Mouse (Mus musculus) olfactory bulb, adult 2 months (tissue): ENCODE measurements at regions not wholly inside any gene's neighbourhood (a gene's known extent, or its start where the extent isn't known, plus 50 kb on each side); places are given as distances from the start of the nearest gene placed in this dataset.

Source experiments
- H3K27ac ChIP-seq: fragments of 200-500 bp; 2 replicates; pipeline ENCODE4 v1.5.1; 2012; ENCODE audit warnings: low read depth, low read length; ENCODE audit not compliant: insufficient read depth
- H3K4me1 ChIP-seq: fragments of 200-500 bp; 2 replicates; pipeline ENCODE4 v1.6.1; 2012; ENCODE audit warnings: low read length; ENCODE audit not compliant: control insufficient read depth, insufficient read depth
- H3K4me3 ChIP-seq: fragments of 200-500 bp; 2 replicates; pipeline ENCODE4 v1.5.1; 2012; ENCODE audit warnings: mild to moderate bottlenecking, low read depth, low read length, moderate library complexity; ENCODE audit not compliant: insufficient read depth
- CTCF ChIP-seq: fragments of 200-500 bp; IDR thresholded peaks from 2 replicates; pipeline ENCODE4 v1.5.1; 2012; ENCODE audit warnings: low read depth, mild to moderate bottlenecking, low read length, moderate library complexity; ENCODE audit not compliant: insufficient read depth
- POLR2A ChIP-seq: fragments of 200-500 bp; IDR thresholded peaks from 2 replicates; pipeline ENCODE4 v1.6.1; 2012; ENCODE audit warnings: mild to moderate bottlenecking, low read depth, low read length, moderate library complexity; ENCODE audit not compliant: insufficient read depth
- WGBS: fragments of 180-500 bp; shearing (Covaris S2); methylation state at CpG from one replicate; pipeline ENCODE4 v1.1.7; 2018; 5-methylcytosine and 5-hydroxymethylcytosine counted together

DNA sequence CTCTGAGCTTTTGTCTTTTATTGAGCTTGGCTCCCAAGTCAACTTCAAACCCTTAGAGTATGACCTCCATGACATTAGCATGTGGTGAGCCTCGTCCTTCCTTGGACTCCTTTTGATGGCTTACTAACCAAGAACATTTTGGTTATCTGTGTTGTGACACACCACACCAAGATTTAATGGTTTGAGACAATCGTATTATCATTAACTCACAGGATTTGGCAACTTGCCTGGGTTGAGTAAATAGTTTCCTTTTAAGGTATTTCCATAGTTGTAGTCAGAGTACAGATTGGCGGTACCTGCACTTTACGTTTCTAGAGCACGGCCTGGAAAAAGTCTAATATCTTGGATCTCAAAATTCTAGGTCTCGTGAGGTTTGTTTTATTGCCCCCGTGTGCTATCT is 303.0 kb downstream of the Cd47 start:
- 61% methylated on average over 7 of the region's 7 CpGs for WGBS
- H3K4me3 ChIP-seq, result no peak overlapping the region
- TF ChIP-seq POLR2A (no peak), CTCF (no peak)
- H3K4me1 ChIP-seq, result no peaks in the 10 kb centered on the region
- H3K27ac ChIP-seq, result no peak overlapping the region

DNA sequence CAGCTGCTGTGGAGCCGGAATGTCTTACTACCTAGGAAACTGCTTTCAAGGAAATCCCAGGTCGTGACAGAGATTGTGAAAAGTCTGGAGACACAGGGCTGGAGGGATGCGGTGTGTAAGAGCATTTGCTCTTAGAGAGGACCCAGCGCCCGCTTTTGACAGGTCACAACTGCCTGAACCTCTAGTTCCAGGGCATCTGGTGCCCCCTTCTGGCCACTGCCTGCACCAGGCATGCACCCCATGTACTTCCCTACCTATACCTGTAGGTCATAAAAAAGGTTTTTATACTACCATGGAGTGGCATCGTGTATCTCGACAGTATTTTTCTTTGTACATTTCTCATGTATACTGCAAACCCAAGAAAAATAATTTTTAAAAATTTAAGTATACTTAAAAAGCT is 314.0 kb downstream of the Bbx start:
- H3K27ac ChIP-seq, result no peak overlapping the region
- TF ChIP-seq POLR2A (no peak), CTCF (no peak)
- no peak overlapping the region for H3K4me3 ChIP-seq
- H3K4me1 ChIP-seq, result no peaks in the 10 kb centered on the region
- WGBS, result 94% methylated on average over 7 of the region's 7 CpGs

DNA sequence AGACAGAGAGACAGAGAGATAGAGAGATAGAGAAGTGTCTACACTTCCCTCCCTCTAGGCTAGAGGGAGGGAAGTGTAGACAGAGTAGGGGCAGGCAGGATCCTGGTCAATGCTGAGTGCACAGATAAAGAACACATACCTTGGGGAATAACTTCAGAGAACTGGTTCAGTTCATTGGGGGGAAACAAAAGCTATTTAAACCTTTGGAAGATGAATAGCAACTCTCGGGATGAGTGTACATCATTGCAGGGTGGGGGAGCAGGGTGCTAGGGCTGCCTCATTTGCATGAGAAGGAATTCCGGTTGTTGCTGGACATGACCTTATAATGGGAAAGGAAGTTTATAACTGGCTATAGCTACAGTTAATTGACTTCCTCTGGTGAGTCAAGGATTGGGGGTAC is 309.7 kb downstream of the Bbx start:
- WGBS, result 78% methylated on average over 2 of the region's 2 CpGs
- Histone ChIP-seq H3K4me3 (no peak overlapping the region), H3K4me1 (no peaks in the 10 kb centered on the region), H3K27ac (no peak overlapping the region)
- TF ChIP-seq CTCF, result no peak
- TF ChIP-seq POLR2A, result no peak

DNA sequence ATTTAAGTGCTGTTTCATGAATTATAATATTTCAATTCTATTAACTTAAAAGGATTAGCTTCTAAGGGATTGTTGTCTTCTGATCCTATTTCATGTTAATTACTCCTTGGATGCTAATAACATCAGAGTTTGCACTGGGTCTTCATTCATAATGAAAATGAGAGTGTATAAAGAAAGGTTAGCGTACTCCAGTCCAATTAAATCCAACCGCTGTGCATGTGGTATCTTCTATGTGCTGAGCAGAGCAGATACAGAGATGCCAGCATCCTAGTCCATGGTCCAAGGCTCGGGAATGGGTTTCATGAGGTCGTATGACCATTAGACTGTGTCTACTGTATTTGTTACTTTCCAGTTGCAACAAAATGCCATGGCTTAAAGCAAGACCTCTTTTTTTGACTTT is 307.5 kb downstream of the Bbx start:
- Histone ChIP-seq H3K4me1 (no peaks in the 10 kb centered on the region), H3K27ac (no peak overlapping the region), H3K4me3 (no peak overlapping the region)
- TF ChIP-seq CTCF (no peak), POLR2A (no peak)
- WGBS, result 78% methylated on average over 4 of the region's 4 CpGs

DNA sequence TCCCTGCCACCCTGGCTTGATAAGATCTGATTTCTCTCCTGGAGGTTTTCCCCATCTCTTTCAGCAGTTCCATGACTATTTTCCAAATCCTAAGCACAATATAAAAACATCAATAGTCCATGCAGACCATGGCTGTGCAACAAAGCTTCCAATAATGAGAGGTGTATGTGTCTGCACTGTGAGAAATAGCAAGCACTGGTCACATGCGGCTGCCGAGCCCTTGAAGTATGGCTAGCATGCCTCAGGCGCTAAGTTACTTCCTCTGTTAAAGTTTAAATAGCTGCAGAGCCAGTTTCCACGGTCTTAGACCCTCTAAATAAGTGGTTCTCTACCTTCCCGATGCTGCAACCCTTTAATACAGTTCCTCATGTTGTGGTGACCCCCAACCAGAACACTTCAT is 306.6 kb downstream of the Bbx start:
- TF ChIP-seq CTCF (no peak), POLR2A (no peak)
- no peak overlapping the region for H3K27ac ChIP-seq
- H3K4me1 ChIP-seq, result no peaks in the 10 kb centered on the region
- H3K4me3 ChIP-seq, result no peak overlapping the region
- 84% methylated on average over 5 of the region's 5 CpGs for WGBS

DNA sequence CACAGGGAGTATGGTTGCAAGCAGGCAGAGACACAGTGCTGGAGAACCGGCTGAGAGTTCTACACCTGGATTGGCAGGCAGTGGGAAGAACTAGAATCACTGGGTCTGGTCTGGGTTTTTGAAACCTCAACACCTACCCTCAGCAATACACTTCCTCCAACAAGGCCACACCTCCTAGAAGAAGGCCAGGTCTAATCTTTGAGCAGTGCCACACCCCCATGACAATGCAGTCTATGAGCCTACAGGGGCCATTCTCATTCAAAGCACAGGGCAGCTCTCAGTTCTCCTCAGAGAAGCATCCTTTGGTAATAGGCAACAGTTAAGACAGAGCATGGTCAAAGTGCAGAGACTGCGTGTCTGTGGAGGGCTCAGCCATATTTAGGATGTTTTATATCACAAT is 300.8 kb downstream of the Bbx start:
- Histone ChIP-seq H3K27ac (no peak overlapping the region), H3K4me1 (no peaks in the 10 kb centered on the region), H3K4me3 (no peak overlapping the region)
- WGBS, result 96% methylated on average over 2 of the region's 2 CpGs
- no peak for TF ChIP-seq CTCF
- no peak for TF ChIP-seq POLR2A
